Mouse (Mus musculus): ENCODE data around the gene Tm4sf20. TPM values are rescaled to one million over a fixed set of nuclear protein-coding genes. Genes with fewer than 3 reads are reported as not detected.

Tm4sf20 gene
- polyA plus RNA-seq, 1 experiment from 2014 or later: not detected

GRCm38 (mm10) chr1:82733357-82733756 is 34.9 kb downstream of the Tm4sf20 start:
- WGBS: 90% methylated on average over 1 of the region's 1 CpGs
- no peak overlapping the region for H3K27ac ChIP-seq (replicated peaks)

DNA sequence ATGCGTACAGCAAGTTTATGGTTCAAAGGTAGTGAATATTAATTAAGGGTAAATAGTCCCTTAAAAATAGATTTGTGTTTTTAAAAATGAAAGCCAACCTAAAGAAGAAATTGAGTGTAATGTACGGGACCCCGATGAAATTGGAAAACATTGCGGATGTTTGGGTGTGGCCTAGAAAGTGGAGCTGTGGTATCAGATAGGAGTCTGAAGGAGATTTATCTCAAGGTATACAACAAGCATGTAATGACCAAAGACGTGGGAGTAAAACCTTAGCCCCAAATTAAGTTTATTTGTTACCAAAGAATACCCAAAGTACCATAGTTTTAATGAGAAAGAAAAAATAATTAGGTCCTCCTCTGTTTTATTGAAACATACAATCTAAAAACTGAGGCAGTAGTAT is 41.8 kb downstream of the Tm4sf20 start:
- no peak overlapping the region for H3K9ac ChIP-seq
- H3K4me1 ChIP-seq (replicated peaks): peaks cover 22% of the 10 kb centered on the region
- no peak overlapping the region for H3K27ac ChIP-seq (replicated peaks)
- 97% methylated on average over 5 of the region's 5 CpGs for whole genome bisulfite sequencing
- peaks cover 28% of the 10 kb centered on the region for H3K36me3 ChIP-seq
- H3K27me3 ChIP-seq: peaks cover 8% of the 10 kb centered on the region
- no peaks in the 10 kb centered on the region for H3K9me3 ChIP-seq
- no peak overlapping the region for H3K4me3 ChIP-seq
- no peak overlapping the region for H3K4me2 ChIP-seq
- no peak for ATAC-seq (ENCODE audit: low FRiP score, low read depth)

More at GRCm38 (mm10) chr1:82733357-82733756, 34.9 kb downstream of the Tm4sf20 start:
- H3K9me3 ChIP-seq: no peaks in the 10 kb centered on the region
- no peak for ATAC-seq (ENCODE audit: low FRiP score, low read depth)
- H3K27me3 ChIP-seq: no peaks in the 10 kb centered on the region
- H3K9ac ChIP-seq: no peak overlapping the region
- peaks cover 75% of the 10 kb centered on the region for H3K36me3 ChIP-seq
- H3K4me3 ChIP-seq: no peak overlapping the region
- no peaks in the 10 kb centered on the region for H3K4me1 ChIP-seq (replicated peaks)
- no peak overlapping the region for H3K4me2 ChIP-seq

- Histone ChIP-seq H3K4me2 (peak overlapping the region; percentile 93), H3K36me3 (peaks cover 21% of the 10 kb centered on the region), H3K4me1 (replicated peaks) (peaks cover 22% of the 10 kb centered on the region), H3K27ac (replicated peaks) (no peak overlapping the region), H3K9me3 (no peaks in the 10 kb centered on the region), H3K4me3 (peak overlapping the region; percentile 76), H3K27me3 (peaks cover 12% of the 10 kb centered on the region), H3K9ac (peak overlapping the region; percentile 92)
- 59% methylated on average over 4 of the region's 4 CpGs for whole genome bisulfite sequencing
- no peak for ATAC-seq (ENCODE audit: low FRiP score, low read depth)
These were observed 42.4 kb downstream of the Tm4sf20 start for GRCm38 (mm10) chr1:82725875-82726185.

DNA sequence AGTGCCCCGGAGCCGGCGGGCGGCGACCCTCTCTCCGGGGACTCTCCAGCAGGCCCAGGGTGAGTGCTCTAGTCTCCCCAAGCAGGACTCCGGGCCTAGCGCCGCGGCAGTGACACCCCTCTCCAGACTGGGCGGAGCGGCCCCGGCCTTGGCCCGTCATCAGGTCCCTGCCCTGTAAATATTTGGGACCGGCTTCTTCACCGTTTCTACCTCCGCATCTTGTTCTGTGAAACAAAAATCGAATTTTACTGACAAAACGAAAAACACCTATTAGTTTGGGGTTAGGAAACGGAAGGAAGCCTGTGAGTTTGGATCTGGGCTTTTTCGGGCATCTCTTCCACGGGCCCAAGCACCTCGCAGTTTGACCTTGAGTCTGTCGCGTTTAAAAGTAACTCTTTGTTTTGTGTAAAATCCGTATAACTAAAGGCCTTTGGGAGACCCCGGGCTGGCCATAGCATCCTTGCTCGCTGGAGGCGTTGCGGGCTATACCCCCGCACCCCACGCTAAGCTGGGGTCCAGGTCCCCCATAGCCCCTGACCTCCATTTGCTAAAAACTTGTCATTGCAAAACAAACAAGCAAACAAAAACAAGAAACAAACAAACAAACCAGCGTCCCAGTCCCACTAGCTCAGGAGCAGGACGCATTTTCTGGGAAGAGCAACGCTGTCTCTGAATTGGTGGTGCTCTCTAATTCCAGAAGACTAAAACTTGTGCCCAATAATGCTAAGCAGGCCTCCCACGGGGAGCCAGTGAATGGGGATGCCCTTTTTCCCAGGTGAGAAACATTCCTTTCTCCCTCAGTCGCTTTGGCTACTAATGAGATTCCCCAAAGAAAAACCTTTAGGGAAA is 43.0 kb downstream of the Tm4sf20 start:
- peak overlapping the region; percentile 92 for H3K9ac ChIP-seq
- H3K4me1 ChIP-seq (replicated peaks): peaks cover 22% of the 10 kb centered on the region
- H3K36me3 ChIP-seq: peaks cover 16% of the 10 kb centered on the region
- H3K27me3 ChIP-seq: peaks cover 17% of the 10 kb centered on the region
- WGBS: under 1% methylated on average over 37 of the region's 37 CpGs
- peak overlapping the region; percentile 93 for H3K4me2 ChIP-seq
- peak overlapping the region; percentile 76 for H3K27ac ChIP-seq (replicated peaks)
- no peaks in the 10 kb centered on the region for H3K9me3 ChIP-seq
- peak overlapping the region; percentile 76 for H3K4me3 ChIP-seq
- peak; percentile 97 for ATAC-seq (ENCODE audit: low FRiP score, low read depth)

DNA sequence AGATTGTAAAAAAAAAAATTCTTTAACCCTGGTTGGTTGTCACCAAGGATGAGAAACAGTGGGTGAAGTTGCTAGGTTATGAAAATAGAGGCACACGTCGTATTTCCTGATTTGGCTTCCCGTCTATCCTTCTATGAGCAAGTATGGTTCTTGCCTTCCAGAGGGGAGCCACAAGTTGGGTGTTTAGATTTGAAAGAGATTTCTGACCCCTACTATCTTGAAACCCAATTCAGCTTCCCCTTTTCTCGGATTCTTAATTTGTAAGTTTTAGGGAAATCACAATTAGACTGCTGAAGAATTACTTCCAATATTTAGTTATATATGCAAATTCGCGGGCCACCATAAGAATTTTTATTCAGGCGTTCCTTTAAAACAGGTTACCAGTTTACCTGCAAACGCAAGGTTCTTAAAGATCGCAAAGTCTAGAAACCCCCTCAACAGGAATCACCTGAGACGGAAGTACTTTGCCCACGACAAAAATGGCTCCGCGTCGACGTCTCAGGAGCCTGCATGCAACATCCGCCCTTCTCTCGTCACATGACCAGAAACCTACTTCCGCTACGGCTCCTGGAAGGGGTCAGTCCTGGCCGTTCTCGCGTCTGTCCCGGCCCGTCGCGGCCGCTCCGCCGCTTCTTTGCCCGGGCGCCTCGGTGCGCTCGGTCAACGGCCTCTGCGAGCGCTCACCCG is 43.8 kb downstream of the Tm4sf20 start, which contains the start of gene Mff:
Mff (plus strand) TSS at position 552 of the 687 bp plus-strand sequence.
- peak within 1 kb of the TSS; percentile 92 for H3K9ac ChIP-seq
- no peaks in the 10 kb centered on the region for H3K9me3 ChIP-seq
- H3K36me3 ChIP-seq: peaks cover 8% of the 10 kb centered on the region
- peak within 1 kb of the TSS; percentile 76 for H3K4me3 ChIP-seq
- H3K4me1 ChIP-seq (replicated peaks): peaks cover 22% of the 10 kb centered on the region
- H3K4me2 ChIP-seq: peak within 1 kb of the TSS; percentile 93
- WGBS: 10% methylated on average over 38 of the region's 38 CpGs
- ATAC-seq (ENCODE audit: low FRiP score, low read depth): peak; percentile 99
- peak within 1 kb of the TSS; percentile 76 for H3K27ac ChIP-seq (replicated peaks)
- H3K27me3 ChIP-seq: peaks cover 20% of the 10 kb centered on the region

DNA sequence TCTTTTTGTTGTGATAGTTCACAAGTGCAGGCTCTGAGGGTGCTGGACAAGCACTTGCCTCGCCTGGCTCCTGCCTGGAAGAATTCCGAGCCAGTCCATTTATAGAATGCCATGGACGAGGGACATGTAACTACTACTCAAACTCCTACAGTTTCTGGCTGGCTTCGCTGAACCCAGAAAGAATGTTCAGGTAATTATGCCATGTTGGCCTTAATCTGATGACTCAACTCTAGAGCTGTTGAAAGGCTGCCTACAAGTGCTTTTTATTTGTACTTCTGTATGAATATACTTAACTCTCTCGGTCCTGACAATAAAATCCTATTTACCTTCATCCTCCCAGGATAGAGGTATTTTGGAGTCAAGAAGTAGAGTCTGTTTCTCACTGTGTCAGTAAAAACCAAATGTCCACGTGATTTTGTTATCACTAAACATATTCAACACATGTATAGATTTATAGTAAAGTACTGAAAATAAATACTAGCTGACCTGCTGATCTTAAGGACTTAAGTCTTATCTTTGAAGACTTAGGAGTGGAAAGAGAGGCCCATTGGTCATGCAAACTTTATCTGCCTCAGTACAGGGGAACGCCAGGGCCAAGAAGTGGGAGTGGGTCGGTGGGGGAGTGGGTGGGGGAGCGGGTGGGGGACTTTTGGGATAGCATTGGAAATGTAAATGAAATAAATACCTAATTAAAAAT is 50.3 kb downstream of the Tm4sf20 start:
- Histone ChIP-seq H3K9me3 (no peaks in the 10 kb centered on the region), H3K4me1 (replicated peaks) (no peaks in the 10 kb centered on the region), H3K4me2 (no peak overlapping the region), H3K4me3 (no peak overlapping the region), H3K36me3 (no peaks in the 10 kb centered on the region), H3K9ac (no peak overlapping the region), H3K27ac (replicated peaks) (no peak overlapping the region), H3K27me3 (peaks cover 19% of the 10 kb centered on the region)
- ATAC-seq (ENCODE audit: low FRiP score, low read depth): no peak
- 82% methylated on average over 9 of the region's 9 CpGs for WGBS

Other genes with a start within 250 kb of the Tm4sf20 start
- gene Col4a4, start 181.6 kb downstream of the Tm4sf20 start, polyA plus RNA-seq (2015; fragmentation: Nextera tagmentation; extraction: Ambion mirVana): 0.25 and 0.28 TPM in 2 replicates
- 0.26 and 0.28 TPM in 2 replicates for gene Col4a3, start 181.5 kb downstream of the Tm4sf20 start, polyA plus RNA-seq (2015; fragmentation: Nextera tagmentation; extraction: Ambion mirVana)
- gene Mff, start 43.6 kb downstream of the Tm4sf20 start, polyA plus RNA-seq (2015; fragmentation: Nextera tagmentation; extraction: Ambion mirVana): 368 and 374 TPM in 2 replicates
- gene Gm47791, start 2.8 kb upstream of the Tm4sf20 start, polyA plus RNA-seq (2015; fragmentation: Nextera tagmentation; extraction: Ambion mirVana): not detected in 2 replicates
- 26.6 TPM in 2 replicates for gene Agfg1, start 71.0 kb upstream of the Tm4sf20 start, polyA plus RNA-seq (2015; fragmentation: Nextera tagmentation; extraction: Ambion mirVana)
- gene A030005L19Rik, start 144.9 kb upstream of the Tm4sf20 start, polyA plus RNA-seq (2015; fragmentation: Nextera tagmentation; extraction: Ambion mirVana): 0.19 and 0.28 TPM in 2 replicates
- not detected in 2 replicates for gene A030014E15Rik, start 156.5 kb upstream of the Tm4sf20 start, polyA plus RNA-seq (2015; fragmentation: Nextera tagmentation; extraction: Ambion mirVana)
- gene Gm6217, start 162.9 kb upstream of the Tm4sf20 start, polyA plus RNA-seq (2015; fragmentation: Nextera tagmentation; extraction: Ambion mirVana): not detected in 2 replicates
- not detected in 2 replicates for gene A030003K21Rik, start 174.9 kb upstream of the Tm4sf20 start, polyA plus RNA-seq (2015; fragmentation: Nextera tagmentation; extraction: Ambion mirVana)
- gene Gm7544, start 187.6 kb upstream of the Tm4sf20 start, polyA plus RNA-seq (2015; fragmentation: Nextera tagmentation; extraction: Ambion mirVana): not detected in 2 replicates
- gene Gm47955, start 191.8 kb upstream of the Tm4sf20 start, polyA plus RNA-seq (2015; fragmentation: Nextera tagmentation; extraction: Ambion mirVana): not detected in 2 replicates
- gene Gm47959, start 232.1 kb upstream of the Tm4sf20 start, polyA plus RNA-seq (2015; fragmentation: Nextera tagmentation; extraction: Ambion mirVana): not detected in 2 replicates